Mouse (Mus musculus) kidney, postnatal 0 days (tissue): ENCODE measurements at regions not wholly inside any gene's neighbourhood (a gene's known extent, or its start where the extent isn't known, plus 50 kb on each side); places are given as distances from the start of the nearest gene placed in this dataset.
A peak's percentile ranks its signal among the peaks of the same experiment; 100 is the strongest.

ENCODE experiments used
- ATAC-seq: fragments of 200-750 bp; cut with Nextera tagmentation; replicated peaks from 2 replicates; pipeline ENCODE4 v1.8.0; 2017; ENCODE audit warnings: low read depth, moderate number of reproducible peaks, moderate TSS enrichment, moderate library complexity; ENCODE audit not compliant: low FRiP score
- DNase-seq: peaks from one replicate; pipeline ENCODE4 v3.0.0-alpha.2; 2016; ENCODE audit warnings: low spot score
- H3K27ac ChIP-seq: fragments of 300-500 bp; sonication (generic); 2 replicates; pipeline ENCODE4 v1.5.1; 2014; ENCODE audit warnings: mild to moderate bottlenecking
- H3K27me3 ChIP-seq: fragments of 300-500 bp; sonication (generic); 2 replicates; pipeline ENCODE4 v1.6.1; 2014; ENCODE audit warnings: low read length, mixed read lengths; ENCODE audit not compliant: insufficient read depth
- H3K36me3 ChIP-seq: fragments of 300-500 bp; sonication (generic); 2 replicates; pipeline ENCODE4 v1.6.1; 2014; ENCODE audit warnings: low read length, mixed read lengths; ENCODE audit not compliant: insufficient read depth
- H3K4me1 ChIP-seq: fragments of 300-500 bp; sonication (generic); replicated peaks from 2 replicates; pipeline ENCODE4 v1.6.1; 2014; ENCODE audit warnings: antibody characterized with exemption, low read length, mixed read lengths; ENCODE audit not compliant: insufficient read depth
- H3K4me2 ChIP-seq: fragments of 300-500 bp; sonication (generic); 2 replicates; pipeline ENCODE4 v1.6.1; 2014; ENCODE audit warnings: mild to moderate bottlenecking, low read length, moderate library complexity, mixed read lengths
- H3K4me3 ChIP-seq: fragments of 300-500 bp; sonication (generic); replicated peaks from 2 replicates; pipeline ENCODE4 v1.5.1; 2014; ENCODE audit warnings: low read depth, low read length
- H3K9ac ChIP-seq: fragments of 300-500 bp; sonication (generic); 2 replicates; pipeline ENCODE4 v1.6.1; 2014; ENCODE audit warnings: low read depth, low read length
- H3K9me3 ChIP-seq: fragments of 300-500 bp; sonication (generic); replicated peaks from 2 replicates; pipeline ENCODE4 v1.6.1; 2016; ENCODE audit warnings: low read length, inconsistent platforms, mixed read lengths
- CTCF ChIP-seq: IDR thresholded peaks from 2 replicates; pipeline ENCODE4 v1.5.1; 2016; ENCODE audit warnings: antibody characterized with exemption, low read depth, mild to moderate bottlenecking, moderate library complexity
- WGBS: fragments of 180-500 bp; shearing (Covaris S2); extraction: QIAGEN DNeasy Blood & Tissue Kit; methylation state at CpG from one replicate; pipeline ENCODE4 v1.1.7; 2014; 5-methylcytosine and 5-hydroxymethylcytosine counted together

- 34% methylated on average over 5 of the region's 5 CpGs for WGBS
- peak; percentile 1 for DNase-seq
- no peaks in the 10 kb centered on the region for H3K4me1 ChIP-seq
- H3K9ac ChIP-seq: no peak overlapping the region
- H3K4me3 ChIP-seq: no peak overlapping the region
- no peaks in the 10 kb centered on the region for H3K36me3 ChIP-seq
- no peaks in the 10 kb centered on the region for H3K27me3 ChIP-seq
- no peaks in the 10 kb centered on the region for H3K9me3 ChIP-seq
- ATAC-seq: no peak
- no peak overlapping the region for H3K4me2 ChIP-seq
- no peak overlapping the region for H3K27ac ChIP-seq
- no peak for TF ChIP-seq CTCF
Observed at GRCm38 (mm10) chr19:59850696-59851095, 92.8 kb downstream of the Rab11fip2 start.

- H3K27me3 ChIP-seq: no peaks in the 10 kb centered on the region
- DNase-seq (peak; percentile 22), ATAC-seq (no peak)
- no peaks in the 10 kb centered on the region for H3K36me3 ChIP-seq
- no peak overlapping the region for H3K4me3 ChIP-seq
- WGBS: 34% methylated on average over 1 of the region's 1 CpGs
- H3K9ac ChIP-seq: no peak overlapping the region
- H3K4me1 ChIP-seq: no peaks in the 10 kb centered on the region
- no peaks in the 10 kb centered on the region for H3K9me3 ChIP-seq
- TF ChIP-seq CTCF: no peak
- no peak overlapping the region for H3K27ac ChIP-seq
- H3K4me2 ChIP-seq: no peak overlapping the region
Observed at GRCm38 (mm10) chr19:59852011-59852738, 91.3 kb downstream of the Rab11fip2 start.
